Mouse (Mus musculus): ENCODE data around the gene Ube2ql1. TPM values are rescaled to one million over a fixed set of nuclear protein-coding genes. Genes with fewer than 3 reads are reported as not detected.

Gene Ube2ql1
- total and polyA plus RNA-seq, 3 experiments, result not detected

DNA sequence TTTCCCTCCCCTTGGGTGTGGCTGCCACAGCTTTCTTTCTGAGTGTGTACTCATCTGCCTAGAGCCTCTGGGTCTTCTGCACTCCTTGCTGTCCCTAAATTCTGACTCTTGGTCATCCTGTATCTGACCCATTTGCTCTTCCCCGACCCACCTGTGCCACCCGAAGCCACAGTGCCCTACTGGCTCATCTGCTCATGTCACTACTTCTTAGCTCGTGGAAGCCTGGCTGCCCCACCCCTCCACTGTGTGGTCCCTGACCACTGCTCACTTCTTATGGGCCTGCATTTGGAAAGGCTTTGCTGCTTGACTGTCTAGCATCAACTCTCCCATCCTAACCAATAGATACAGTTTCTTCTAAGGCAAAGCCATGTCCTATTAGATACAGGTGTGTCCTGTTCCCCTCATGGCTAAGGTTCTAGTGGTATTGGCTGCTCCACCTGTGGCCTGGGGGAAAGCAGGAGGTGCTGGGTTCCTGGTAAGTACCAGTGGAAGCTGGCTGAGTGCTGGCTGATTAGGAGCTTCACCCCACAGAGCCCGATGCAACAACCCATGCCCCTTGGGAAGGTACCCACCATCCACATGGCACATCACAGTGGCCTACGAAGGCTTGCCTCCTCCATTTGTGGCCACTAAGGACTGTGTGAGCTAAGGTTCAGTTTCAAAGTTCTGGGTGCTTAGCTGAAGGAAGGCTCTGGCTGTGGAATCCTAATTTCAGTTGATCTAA lies 66.3 kb downstream of the Ube2ql1 start:
- no peak overlapping the region for H3K9ac ChIP-seq (ENCODE audit: control insufficient read depth, low read depth, low read length, poor library complexity, severe bottlenecking)
- H3K27ac ChIP-seq (ENCODE audit: control insufficient read depth, low read depth, low read length), result no peak overlapping the region
- H3K4me3 ChIP-seq (ENCODE audit: control insufficient read depth in 1 of 2, insufficient read depth in 1 of 2, low read depth in 2 of 2, low read length in 2 of 2), result no peak overlapping the region
- no peaks in the 10 kb centered on the region for H3K9me3 ChIP-seq (replicated peaks; ENCODE audit: insufficient read depth, low read length)
- peaks cover 0 to 2% of the 10 kb centered on the region in 2 experiments; a peak in 2 of 4 replicates for H3K27me3 ChIP-seq (ENCODE audit: control insufficient read depth in 1 of 2, insufficient read depth in 2 of 2, low read length in 2 of 2)
- no peaks in the 10 kb centered on the region for H3K4me1 ChIP-seq (ENCODE audit: control insufficient read depth in 1 of 2, insufficient read depth in 2 of 2, low read length in 2 of 2)
- no peaks in the 10 kb centered on the region for H3K36me3 ChIP-seq (ENCODE audit: control insufficient read depth in 1 of 2, insufficient read depth in 2 of 2, low read length in 2 of 2)
- DNase-seq (ENCODE audit: low read depth, low spot score), result no peak
- no peak for TF ChIP-seq MXI1 (IDR thresholded peaks at IDR 0.05; ENCODE audit: low read depth, low read length)
- TF ChIP-seq ZC3H11A (IDR thresholded peaks at IDR 0.05; ENCODE audit: low read depth, low read length), result no peak
- no peak for TF ChIP-seq TBP (IDR thresholded peaks at IDR 0.05; ENCODE audit: low read depth, low read length)
- TF ChIP-seq NRF1 (IDR thresholded peaks at IDR 0.05; ENCODE audit: insufficient read depth, low read depth, low read length, poor library complexity, severe bottlenecking), result no peak
- no peak for TF ChIP-seq UBTF (IDR thresholded peaks at IDR 0.05; ENCODE audit: borderline replicate concordance, insufficient read depth, low read depth, low read length)
- no peak for TF ChIP-seq ZKSCAN1 (IDR thresholded peaks at IDR 0.05; ENCODE audit: low read depth, low read length)
- TF ChIP-seq MAFK (IDR thresholded peaks at IDR 0.05; ENCODE audit: borderline replicate concordance, low read depth, low read length), result no peak
- no peak for TF ChIP-seq USF1 (IDR thresholded peaks at IDR 0.05; ENCODE audit: low read depth, low read length)
- no peaks in the 10 kb centered on the region for H3K79me2 ChIP-seq (ENCODE audit: control insufficient read depth, insufficient read depth, low read length, poor library complexity)

DNA sequence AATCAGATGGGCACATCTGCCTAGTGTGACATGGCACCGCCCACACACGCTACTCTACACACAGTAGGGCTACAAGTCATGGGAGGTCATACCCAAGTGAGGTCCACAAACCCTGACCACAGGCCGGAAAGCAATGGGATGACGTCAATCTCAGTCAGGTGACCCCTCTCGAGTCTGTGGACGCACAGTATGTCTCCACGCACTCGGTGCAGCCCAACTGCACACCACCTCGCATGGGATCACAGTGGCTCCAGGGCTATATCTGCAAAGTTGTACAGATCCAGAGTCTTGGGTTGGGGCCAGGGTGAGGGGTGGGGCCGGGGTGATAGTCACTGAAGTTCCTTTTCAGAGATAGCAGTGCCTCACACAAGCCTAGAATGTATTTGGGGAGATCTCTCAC lies 67.1 kb downstream of the Ube2ql1 start:
- DNase-seq (ENCODE audit: low read depth, low spot score), result no peak
- Histone ChIP-seq H3K4me1 (ENCODE audit: control insufficient read depth in 1 of 2, insufficient read depth in 2 of 2, low read length in 2 of 2) (no peaks in the 10 kb centered on the region), H3K27ac (ENCODE audit: control insufficient read depth, low read depth, low read length) (no peak overlapping the region), H3K36me3 (ENCODE audit: control insufficient read depth in 1 of 2, insufficient read depth in 2 of 2, low read length in 2 of 2) (no peaks in the 10 kb centered on the region), H3K9ac (ENCODE audit: control insufficient read depth, low read depth, low read length, poor library complexity, severe bottlenecking) (no peak overlapping the region), H3K79me2 (ENCODE audit: control insufficient read depth, insufficient read depth, low read length, poor library complexity) (no peaks in the 10 kb centered on the region), H3K9me3 (replicated peaks; ENCODE audit: insufficient read depth, low read length) (no peaks in the 10 kb centered on the region), H3K27me3 (ENCODE audit: control insufficient read depth in 1 of 2, insufficient read depth in 2 of 2, low read length in 2 of 2) (peaks cover 0 to 2% of the 10 kb centered on the region in 2 experiments; a peak in 2 of 4 replicates), H3K4me3 (ENCODE audit: control insufficient read depth in 1 of 2, insufficient read depth in 1 of 2, low read depth in 2 of 2, low read length in 2 of 2) (no peak overlapping the region)
- TF ChIP-seq MYC (IDR thresholded peaks at IDR 0.05; ENCODE audit: low read depth, low read length), result no peak
- no peak for TF ChIP-seq POLR2AphosphoS5 (IDR thresholded peaks at IDR 0.05; ENCODE audit: borderline replicate concordance, low read depth, low read length)
- no peak for TF ChIP-seq E2F4 (IDR thresholded peaks at IDR 0.05; ENCODE audit: borderline replicate concordance, low read depth, low read length)

DNA sequence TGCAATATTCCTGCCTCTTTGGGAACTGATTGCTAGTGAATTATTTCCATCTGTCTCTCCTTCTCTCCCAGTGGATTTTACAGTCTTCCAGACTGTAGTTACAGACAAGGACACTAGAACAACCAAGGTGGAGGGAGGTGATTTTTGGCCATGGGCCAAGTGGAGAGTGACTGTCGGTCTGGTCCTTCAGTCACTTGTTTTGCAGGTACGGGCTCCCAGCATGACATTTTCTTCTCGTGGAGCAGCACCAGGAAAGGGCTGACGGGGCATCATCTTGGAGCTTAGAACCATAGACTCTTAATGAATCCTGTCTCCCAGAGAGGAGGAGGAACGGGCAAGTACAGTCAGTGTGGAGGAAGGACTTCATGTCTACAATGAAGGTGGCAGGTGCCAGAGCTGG lies 67.6 kb downstream of the Ube2ql1 start:
- Histone ChIP-seq H3K27ac (ENCODE audit: control insufficient read depth, low read depth, low read length) (no peak overlapping the region), H3K27me3 (ENCODE audit: control insufficient read depth in 1 of 2, insufficient read depth in 2 of 2, low read length in 2 of 2) (peaks cover 0 to 2% of the 10 kb centered on the region in 2 experiments; a peak in 2 of 4 replicates), H3K4me1 (ENCODE audit: control insufficient read depth in 1 of 2, insufficient read depth in 2 of 2, low read length in 2 of 2) (no peaks in the 10 kb centered on the region), H3K9ac (ENCODE audit: control insufficient read depth, low read depth, low read length, poor library complexity, severe bottlenecking) (no peak overlapping the region), H3K36me3 (ENCODE audit: control insufficient read depth in 1 of 2, insufficient read depth in 2 of 2, low read length in 2 of 2) (no peaks in the 10 kb centered on the region), H3K4me3 (ENCODE audit: control insufficient read depth in 1 of 2, insufficient read depth in 1 of 2, low read depth in 2 of 2, low read length in 2 of 2) (no peak overlapping the region), H3K9me3 (replicated peaks; ENCODE audit: insufficient read depth, low read length) (no peaks in the 10 kb centered on the region), H3K79me2 (ENCODE audit: control insufficient read depth, insufficient read depth, low read length, poor library complexity) (no peaks in the 10 kb centered on the region)
- DNase-seq (ENCODE audit: low read depth, low spot score), result no peak
- no peak for TF ChIP-seq ELF1 (IDR thresholded peaks at IDR 0.05; ENCODE audit: low read depth, low read length)
- TF ChIP-seq TAL1 (IDR thresholded peaks at IDR 0.05; ENCODE audit: low read length), result no peak
- no peak for TF ChIP-seq BHLHE40 (IDR thresholded peaks at IDR 0.05; ENCODE audit: borderline replicate concordance, low read depth, low read length)
- no peak for TF ChIP-seq JUND (IDR thresholded peaks at IDR 0.05; ENCODE audit: low read depth, low read length)

Measured in MEL (cell line).